Comparison of ENCODE assay signal across 20 mouse cellular contexts in the genomic region with DNA sequence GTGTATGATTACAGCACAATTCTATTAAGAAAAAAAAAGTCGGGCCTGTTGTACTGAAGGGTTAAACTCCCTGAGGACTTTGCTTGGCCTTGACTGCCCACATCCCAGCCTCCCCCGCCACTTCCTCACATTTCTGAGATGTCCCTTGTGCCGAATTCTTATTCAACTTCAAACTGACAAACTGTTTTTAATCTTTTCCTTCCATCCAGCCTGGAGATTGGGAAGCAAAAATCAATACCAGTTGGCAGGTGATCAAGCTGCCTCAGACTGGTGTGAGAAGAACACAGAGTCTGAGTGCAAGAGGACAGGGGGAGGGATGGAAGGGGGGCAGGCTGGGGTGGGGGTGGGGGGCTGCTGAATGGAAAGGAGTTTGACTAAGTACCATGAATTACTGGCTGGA.
DNase-seq lines count a peak whose midpoint lies in the region; ATAC-seq and TF ChIP-seq lines count a peak whose summit lies in the region.
"Had no signal": no experiment of that assay in that cellular context is flagged by ENCODE, and none has a peak within 500 bp of the region (broad histone marks: within the 10 kb centered on the region; RNA-seq: fewer than 3 reads in every experiment).

No protein-coding gene starts in this region.

- H3K9ac ChIP-seq in stomach, embryonic 15.5 days = no peak overlapping the region
- H3K9ac ChIP-seq in stomach, postnatal 0 days (ENCODE audit: low read length) = no peak overlapping the region
- no peak overlapping the region for H3K9ac ChIP-seq in midbrain, postnatal 0 days (replicated peaks; ENCODE audit: low read length, poor library complexity, severe bottlenecking)
- H3K9ac ChIP-seq: heart, embryonic 12.5 days; hindbrain, embryonic 13.5 days; liver, embryonic 15.5 days had no signal

- H3K27ac ChIP-seq in stomach, embryonic 15.5 days = no peak overlapping the region
- H3K27ac ChIP-seq in stomach, postnatal 0 days (replicated peaks) = no peak overlapping the region
- no peak overlapping the region for H3K27ac ChIP-seq in midbrain, postnatal 0 days (ENCODE audit: low read depth, low read length)
- H3K27ac ChIP-seq: gastrocnemius, adult 2 months; hindbrain, embryonic 13.5 days; liver, embryonic 15.5 days had no signal

- WGBS in stomach, embryonic 15.5 days = 32% methylated on average over 3 of the region's 3 CpGs
- 29% methylated on average over 3 of the region's 3 CpGs for WGBS in stomach, postnatal 0 days
- 58% methylated on average over 3 of the region's 3 CpGs for WGBS in midbrain, postnatal 0 days

- H3K4me3 ChIP-seq in stomach, embryonic 15.5 days (replicated peaks) = no peak overlapping the region
- H3K4me3 ChIP-seq in stomach, postnatal 0 days (ENCODE audit: low read depth, low read length) = no peak overlapping the region
- no peak overlapping the region for H3K4me3 ChIP-seq in midbrain, postnatal 0 days (ENCODE audit: low read depth, low read length)
- H3K4me3 ChIP-seq: gastrocnemius, adult 2 months; heart, embryonic 12.5 days; hindbrain, embryonic 13.5 days; liver, embryonic 15.5 days had no signal

- H3K4me1 ChIP-seq in stomach, embryonic 15.5 days = no peaks in the 10 kb centered on the region
- H3K4me1 ChIP-seq in stomach, postnatal 0 days (replicated peaks; ENCODE audit: control insufficient read depth, insufficient read depth) = no peaks in the 10 kb centered on the region
- no peaks in the 10 kb centered on the region for H3K4me1 ChIP-seq in midbrain, postnatal 0 days (ENCODE audit: insufficient read depth, low read length)
- H3K4me1 ChIP-seq: liver, embryonic 15.5 days had no signal

- no peaks in the 10 kb centered on the region for H3K9me3 ChIP-seq in stomach, embryonic 15.5 days
- H3K9me3 ChIP-seq in stomach, postnatal 0 days (ENCODE audit: control insufficient read depth, low read length) = no peaks in the 10 kb centered on the region
- H3K9me3 ChIP-seq in midbrain, postnatal 0 days (ENCODE audit: low read length) = no peaks in the 10 kb centered on the region
- H3K9me3 ChIP-seq: heart, embryonic 12.5 days; hindbrain, embryonic 13.5 days; liver, embryonic 15.5 days had no signal

- DNase-seq in adrenal gland, postnatal 10 days = peak; percentile 3
- DNase-seq in adrenal gland, adult 8-10 months = no peak
- DNase-seq in kidney, postnatal 4 days = peak; percentile 11 to 29
- no peak for DNase-seq in kidney, postnatal 25 days
- DNase-seq in stomach, postnatal 0 days (ENCODE audit: low spot score) = no peak
- peak; percentile 6 for DNase-seq in midbrain, postnatal 0 days (ENCODE audit: low spot score)
- DNase-seq in urinary bladder, adult 2 months (ENCODE audit: low spot score) = no peak
- DNase-seq: cerebellum, adult 8-10 months; gastrocnemius, adult 2 months; heart, adult 11 months; heart, postnatal 14 days; lung, postnatal 10 days; spleen, adult 18-20 months had no signal

- no peak for TF ChIP-seq EP300 in stomach, postnatal 0 days (optimal IDR thresholded peaks at IDR 0.05)

- no peak for TF ChIP-seq CTCF in stomach, postnatal 0 days (IDR thresholded peaks at IDR 0.05; ENCODE audit: low read depth)
- no peak for TF ChIP-seq CTCF in midbrain, postnatal 0 days (IDR thresholded peaks at IDR 0.05)

- H3K36me3 ChIP-seq in stomach, embryonic 15.5 days = no peaks in the 10 kb centered on the region
- no peaks in the 10 kb centered on the region for H3K36me3 ChIP-seq in stomach, postnatal 0 days (ENCODE audit: control insufficient read depth, insufficient read depth, low read length)
- H3K36me3 ChIP-seq in midbrain, postnatal 0 days (ENCODE audit: insufficient read depth, low read length) = no peaks in the 10 kb centered on the region
- H3K36me3 ChIP-seq: heart, embryonic 12.5 days; hindbrain, embryonic 13.5 days; liver, embryonic 15.5 days had no signal

- ATAC-seq in stomach, embryonic 15.5 days (ENCODE audit: insufficient read depth, low FRiP score, low read depth) = peak; percentile 35; the same call in 1 of the 2 replicates
- no peak for ATAC-seq in stomach, postnatal 0 days (ENCODE audit: low FRiP score, low TSS enrichment)
- ATAC-seq in midbrain, postnatal 0 days (ENCODE audit: low FRiP score) = no peak
- ATAC-seq: activated CD4-positive, CD25-positive, alpha-beta regulatory T cell, adult 4 months; CD4-positive, CD25-positive, alpha-beta regulatory T cell, adult 4 months; intestine, embryonic 16.5 days had no signal

- H3K27me3 ChIP-seq in stomach, embryonic 15.5 days (replicated peaks) = no peaks in the 10 kb centered on the region
- H3K27me3 ChIP-seq in stomach, postnatal 0 days (ENCODE audit: control insufficient read depth, insufficient read depth, low read length) = no peaks in the 10 kb centered on the region
- H3K27me3 ChIP-seq in midbrain, postnatal 0 days (ENCODE audit: insufficient read depth, low read length) = no peaks in the 10 kb centered on the region
- H3K27me3 ChIP-seq: hindbrain, embryonic 13.5 days; liver, embryonic 15.5 days had no signal

- H3K4me2 ChIP-seq in stomach, embryonic 15.5 days = no peak overlapping the region
- H3K4me2 ChIP-seq in stomach, postnatal 0 days (replicated peaks; ENCODE audit: low read depth) = no peak overlapping the region
- no peak overlapping the region for H3K4me2 ChIP-seq in midbrain, postnatal 0 days (ENCODE audit: low read depth, low read length, poor library complexity, severe bottlenecking)
- H3K4me2 ChIP-seq: heart, embryonic 12.5 days; hindbrain, embryonic 13.5 days; liver, embryonic 15.5 days had no signal

Comparison
In these comparisons a context has a peak if more than half of its experiments do, and no peak if none do; other contexts are left out.
1. DNase-seq: peak in adrenal gland, postnatal 10 days (single experiment), kidney, postnatal 4 days (2 of 2) and midbrain, postnatal 0 days (single experiment); none in adrenal gland, adult 8-10 months (single experiment), kidney, postnatal 25 days (0 of 2), stomach, postnatal 0 days (single experiment) and urinary bladder, adult 2 months (single experiment).